Mouse (Mus musculus) kidney, adult 2 months (tissue): ENCODE measurements at regions not wholly inside any gene's neighbourhood (a gene's known extent, or its start where the extent isn't known, plus 50 kb on each side); places are given as distances from the start of the nearest gene placed in this dataset.

ENCODE experiments used
- DNase-seq: peaks from one replicate; pipeline ENCODE4 v3.0.0; 2021
- H3K27ac ChIP-seq: fragments of 200-500 bp; 2 replicates; pipeline ENCODE4 v1.5.1; 2012; ENCODE audit warnings: low read depth, low read length, control low read depth, inconsistent platforms; ENCODE audit not compliant: insufficient read depth
- H3K27me3 ChIP-seq: fragments of 200-500 bp; replicated peaks from 2 replicates; pipeline ENCODE4 v1.6.1; 2012; ENCODE audit warnings: mild to moderate bottlenecking, moderate library complexity, low read length, inconsistent platforms; ENCODE audit not compliant: control insufficient read depth, insufficient read depth
- H3K36me3 ChIP-seq: fragments of 200-500 bp; 2 replicates; pipeline ENCODE4 v1.6.1; 2012; ENCODE audit warnings: mild to moderate bottlenecking, moderate library complexity, low read length, inconsistent platforms; ENCODE audit not compliant: control insufficient read depth, insufficient read depth
- H3K4me1 ChIP-seq: fragments of 200-500 bp; 2 replicates; pipeline ENCODE4 v1.6.1; 2011; ENCODE audit warnings: low read length; ENCODE audit not compliant: control insufficient read depth, insufficient read depth
- H3K4me3 ChIP-seq: fragments of 200-500 bp; 2 replicates; pipeline ENCODE4 v1.5.1; 2011; ENCODE audit warnings: mild to moderate bottlenecking, low read depth, low read length, control low read depth; ENCODE audit not compliant: insufficient read depth
- CTCF ChIP-seq: fragments of 200-500 bp; conservative IDR thresholded peaks from 2 replicates; pipeline ENCODE4 v1.5.1; 2011; ENCODE audit warnings: low read depth, mild to moderate bottlenecking, control low read depth, low read length, moderate library complexity, mixed read lengths; ENCODE audit not compliant: insufficient read depth, insufficient read length
- POLR2A ChIP-seq: fragments of 200-500 bp; IDR thresholded peaks from one replicate; pipeline ENCODE4 v1.6.1; 2011; ENCODE audit warnings: low read depth, low read length, control low read depth
- WGBS: fragments of 180-500 bp; shearing (Covaris S2); methylation state at CpG from one replicate; pipeline ENCODE4 v1.1.7; 2018; 5-methylcytosine and 5-hydroxymethylcytosine counted together

DNA sequence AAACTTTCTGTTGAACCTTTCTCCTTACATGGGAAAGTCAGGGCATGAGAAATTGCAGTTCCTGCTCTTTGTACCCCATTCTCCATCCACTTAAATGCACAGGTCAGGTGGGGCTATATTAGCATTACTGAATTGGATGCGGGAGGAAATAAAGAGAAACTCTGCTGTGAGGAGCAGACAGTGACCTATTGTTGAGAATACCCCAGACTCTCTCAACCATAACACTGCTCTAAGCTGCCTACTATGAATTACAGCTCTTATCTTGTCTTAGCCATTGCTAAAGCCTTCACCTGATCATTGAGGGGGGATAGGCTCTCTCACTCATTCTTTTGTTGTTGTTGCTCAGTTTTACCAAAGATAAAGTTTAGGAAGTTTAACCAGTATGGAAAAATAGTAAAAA, 126.4 kb downstream of the 4930544G11Rik start:
- Histone ChIP-seq H3K36me3 (no peaks in the 10 kb centered on the region), H3K27ac (no peak overlapping the region), H3K27me3 (no peaks in the 10 kb centered on the region), H3K4me1 (no peaks in the 10 kb centered on the region), H3K4me3 (no peak overlapping the region)
- no peak for TF ChIP-seq CTCF
- TF ChIP-seq POLR2A, result no peak
- DNase-seq, result no peak
- whole genome bisulfite sequencing, result 40% methylated on average over 1 of the region's 1 CpGs

DNA sequence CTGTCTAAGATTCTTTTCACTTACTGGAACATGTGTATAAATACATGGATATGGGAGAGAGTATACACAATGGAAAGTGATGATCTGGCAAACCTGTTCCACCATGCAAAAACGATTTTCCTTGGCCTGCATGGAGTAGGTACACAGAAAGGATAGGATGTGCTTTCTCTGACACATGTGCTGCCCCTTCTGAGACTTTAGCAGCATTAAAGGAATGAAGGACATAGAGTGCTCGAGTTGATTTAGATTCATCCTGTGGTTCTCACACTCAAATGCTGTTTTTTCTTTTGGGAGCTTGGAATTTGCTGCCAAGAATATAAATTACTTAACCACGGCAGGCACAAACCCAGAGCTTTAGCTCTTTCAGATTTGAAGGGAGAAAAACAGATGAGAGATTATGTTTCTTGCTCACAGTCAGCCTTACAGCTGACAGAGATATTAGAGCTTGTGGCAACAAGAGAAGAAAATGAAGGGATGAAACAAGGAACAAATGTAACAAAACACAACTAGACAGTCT, 149.2 kb downstream of the 4930544G11Rik start:
- no peak for DNase-seq
- Histone ChIP-seq H3K4me3 (no peak overlapping the region), H3K27me3 (no peaks in the 10 kb centered on the region), H3K27ac (no peak overlapping the region), H3K4me1 (no peaks in the 10 kb centered on the region), H3K36me3 (no peaks in the 10 kb centered on the region)
- no peak for TF ChIP-seq POLR2A
- TF ChIP-seq CTCF, result no peak
- 26% methylated on average over 3 of the region's 3 CpGs for WGBS

DNA sequence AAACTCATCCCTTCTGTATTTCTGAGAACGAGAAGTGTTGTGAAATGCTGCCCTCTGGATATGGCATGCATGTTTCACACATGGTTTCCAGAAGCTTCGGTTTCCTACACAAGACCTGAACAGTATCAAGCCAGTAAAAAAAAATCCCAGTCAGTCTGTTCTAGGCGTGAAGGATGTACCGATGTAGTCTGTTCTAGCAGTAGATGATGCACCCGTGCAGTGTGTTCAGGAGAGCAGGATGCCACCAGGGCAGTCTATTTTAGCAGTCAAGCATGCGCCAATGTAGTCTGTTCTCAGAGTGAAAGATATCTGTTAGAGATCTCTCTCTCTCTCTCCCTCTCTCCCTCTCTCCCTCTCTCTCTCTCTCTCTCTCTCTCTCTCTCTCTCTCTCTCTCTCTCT, 162.0 kb downstream of the 4930544G11Rik start:
- H3K27me3 ChIP-seq, result no peaks in the 10 kb centered on the region
- H3K36me3 ChIP-seq, result no peaks in the 10 kb centered on the region
- H3K4me3 ChIP-seq, result no peak overlapping the region
- H3K27ac ChIP-seq, result no peak overlapping the region
- TF ChIP-seq CTCF (no peak), POLR2A (no peak)
- no peak for DNase-seq
- H3K4me1 ChIP-seq, result no peaks in the 10 kb centered on the region
- WGBS, result 87% methylated on average over 6 of the region's 6 CpGs

DNA sequence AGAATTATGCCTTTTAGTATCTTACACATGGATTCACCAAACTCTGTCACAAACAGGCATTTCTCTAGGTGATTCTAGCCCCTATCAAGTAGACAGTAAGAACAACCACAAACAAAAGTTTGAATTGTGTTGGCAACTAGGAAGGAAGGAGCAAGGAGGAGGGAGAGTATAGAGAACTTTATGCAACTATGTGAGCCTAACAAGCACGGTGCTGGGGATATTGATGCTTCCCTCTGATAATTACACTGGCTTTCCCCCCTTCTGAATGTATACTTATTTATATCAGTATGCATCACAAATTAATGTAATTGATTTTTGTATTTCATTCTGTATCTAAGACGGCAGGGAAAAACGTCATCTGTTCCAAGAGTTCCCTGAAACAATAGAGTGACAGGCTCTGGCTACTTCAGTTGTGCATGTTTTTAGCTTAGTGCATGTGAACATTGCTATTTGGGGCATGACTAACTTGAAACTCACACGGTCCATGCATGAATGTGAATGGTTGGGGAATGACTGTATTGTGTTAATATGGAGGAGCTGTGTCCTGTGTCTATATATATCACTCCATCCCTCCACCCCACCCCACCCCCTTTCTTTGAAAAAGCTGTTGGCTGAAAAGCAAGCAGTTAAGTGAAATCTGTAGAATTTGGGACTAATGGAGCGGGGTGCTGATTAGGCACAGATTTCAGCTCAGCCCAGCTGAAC, 169.2 kb downstream of the 4930544G11Rik start:
- H3K4me3 ChIP-seq, result no peak overlapping the region
- no peaks in the 10 kb centered on the region for H3K36me3 ChIP-seq
- no peak for DNase-seq
- H3K27me3 ChIP-seq, result no peaks in the 10 kb centered on the region
- TF ChIP-seq POLR2A (no peak), CTCF (no peak)
- no peaks in the 10 kb centered on the region for H3K4me1 ChIP-seq
- no peak overlapping the region for H3K27ac ChIP-seq
- 77% methylated on average over 5 of the region's 5 CpGs for WGBS

DNA sequence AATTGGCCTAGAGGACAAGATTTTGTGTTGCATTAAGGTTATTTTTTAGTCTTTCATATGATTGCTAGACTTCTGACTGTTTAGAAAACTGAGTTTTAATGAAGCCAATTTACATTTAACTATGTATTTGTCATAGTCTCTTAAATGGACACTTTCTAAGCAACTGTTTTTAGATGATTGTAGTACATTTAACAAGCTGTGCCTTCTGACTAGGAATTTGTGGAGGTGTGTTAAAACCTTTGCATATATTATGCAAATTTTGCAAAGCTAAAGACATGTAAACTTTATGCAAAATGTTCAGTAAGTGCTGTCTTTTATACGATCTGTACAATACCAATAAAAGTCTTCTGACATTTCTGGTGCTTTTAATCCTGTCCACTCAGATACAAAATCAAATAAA, 171.9 kb downstream of the 4930544G11Rik start:
- no peak for DNase-seq
- TF ChIP-seq CTCF (no peak), POLR2A (no peak)
- Histone ChIP-seq H3K27me3 (no peaks in the 10 kb centered on the region), H3K27ac (no peak overlapping the region), H3K36me3 (no peaks in the 10 kb centered on the region), H3K4me1 (no peaks in the 10 kb centered on the region), H3K4me3 (no peak overlapping the region)
- WGBS, result 85% methylated on average over 1 of the region's 1 CpGs

DNA sequence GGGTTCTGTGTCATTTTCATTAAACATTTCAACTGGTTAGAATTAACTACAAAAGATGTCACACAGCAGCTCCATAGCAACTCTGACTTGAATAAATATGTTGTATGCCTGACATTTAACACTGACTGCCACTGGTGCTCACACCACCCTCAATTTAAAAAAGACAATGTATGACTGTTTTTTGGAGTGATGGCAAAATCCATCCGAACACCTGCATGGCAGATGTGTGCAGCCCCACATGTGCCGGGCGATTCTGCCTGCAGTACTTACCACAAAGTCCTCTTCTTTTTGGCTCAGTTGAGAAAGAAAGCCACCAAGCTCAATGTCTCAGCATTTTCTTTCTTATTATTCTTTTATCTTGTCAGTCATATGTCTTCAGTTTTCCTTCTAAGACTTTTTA, 199.4 kb downstream of the 4930544G11Rik start:
- Histone ChIP-seq H3K4me3 (no peak overlapping the region), H3K36me3 (no peaks in the 10 kb centered on the region), H3K27me3 (no peaks in the 10 kb centered on the region), H3K27ac (no peak overlapping the region), H3K4me1 (no peaks in the 10 kb centered on the region)
- TF ChIP-seq CTCF, result no peak
- no peak for TF ChIP-seq POLR2A
- 91% methylated on average over 3 of the region's 3 CpGs for WGBS
- DNase-seq, result no peak

DNA sequence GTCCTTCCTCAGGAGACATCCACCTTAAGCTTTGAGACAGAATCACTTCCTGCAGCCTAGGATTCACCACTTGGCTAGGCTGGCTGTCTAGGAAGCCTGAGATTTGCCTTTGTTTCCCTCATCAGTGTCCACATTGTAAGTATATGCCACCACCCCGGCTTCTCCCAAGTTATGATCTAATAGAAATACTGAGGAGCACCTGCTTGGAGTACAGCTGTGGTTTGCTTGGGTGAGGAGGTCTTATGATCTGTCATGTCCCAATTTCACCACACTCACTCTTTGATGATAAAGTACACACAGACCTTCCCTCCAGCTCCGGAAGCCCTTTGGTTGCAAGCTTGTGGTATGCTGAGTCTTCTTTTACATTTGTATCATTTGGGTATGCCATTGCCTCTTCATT, 202.4 kb downstream of the 4930544G11Rik start:
- WGBS, result 98% methylated on average over 2 of the region's 2 CpGs
- H3K4me3 ChIP-seq, result no peak overlapping the region
- DNase-seq, result no peak
- H3K27ac ChIP-seq, result no peak overlapping the region
- H3K36me3 ChIP-seq, result no peaks in the 10 kb centered on the region
- H3K4me1 ChIP-seq, result no peaks in the 10 kb centered on the region
- no peaks in the 10 kb centered on the region for H3K27me3 ChIP-seq
- TF ChIP-seq CTCF, result no peak
- no peak for TF ChIP-seq POLR2A
